Mouse (Mus musculus): Measurements from ENCODE around the gene Fam155a. TPM values are rescaled to one million over a fixed set of nuclear protein-coding genes. Genes with fewer than 3 reads are reported as not detected.

The Fam155a gene
- polyA plus RNA-seq, 1 experiment from 2014 or later = 0.93 TPM

GRCm38 (mm10) chr8:9288015-9288729 is 482.8 kb downstream of the Fam155a start:
- WGBS = 22% methylated on average over 8 of the region's 8 CpGs
- TF ChIP-seq EP300 (optimal IDR thresholded peaks at IDR 0.05) (no peak), CTCF (IDR thresholded peaks at IDR 0.05; ENCODE audit: low read depth) (no peak)
- ATAC-seq (ENCODE audit: low FRiP score, low TSS enrichment) = 0 out of 2 replicates have a peak, but pooled peaks have one; percentile 45
- H3K4me3 ChIP-seq (ENCODE audit: low read depth, low read length) = no peak overlapping the region
- no peak overlapping the region for H3K4me2 ChIP-seq (replicated peaks; ENCODE audit: low read depth)
- no peaks in the 10 kb centered on the region for H3K27me3 ChIP-seq (ENCODE audit: control insufficient read depth, insufficient read depth, low read length)
- H3K9me3 ChIP-seq (ENCODE audit: control insufficient read depth, low read length) = no peaks in the 10 kb centered on the region
- no peak overlapping the region for H3K9ac ChIP-seq (ENCODE audit: low read length)
- H3K27ac ChIP-seq (replicated peaks) = no peak overlapping the region
- H3K36me3 ChIP-seq (ENCODE audit: control insufficient read depth, insufficient read depth, low read length) = no peaks in the 10 kb centered on the region
- no peak for DNase-seq (ENCODE audit: low spot score)
- no peaks in the 10 kb centered on the region for H3K4me1 ChIP-seq (replicated peaks; ENCODE audit: control insufficient read depth, insufficient read depth)

- Histone ChIP-seq H3K4me1 (replicated peaks; ENCODE audit: control insufficient read depth, insufficient read depth) (no peaks in the 10 kb centered on the region), H3K36me3 (ENCODE audit: control insufficient read depth, insufficient read depth, low read length) (no peaks in the 10 kb centered on the region), H3K27ac (replicated peaks) (no peak overlapping the region), H3K9ac (ENCODE audit: low read length) (no peak overlapping the region), H3K4me3 (ENCODE audit: low read depth, low read length) (no peak overlapping the region), H3K9me3 (ENCODE audit: control insufficient read depth, low read length) (no peaks in the 10 kb centered on the region), H3K27me3 (ENCODE audit: control insufficient read depth, insufficient read depth, low read length) (no peaks in the 10 kb centered on the region), H3K4me2 (replicated peaks; ENCODE audit: low read depth) (no peak overlapping the region)
- DNase-seq (ENCODE audit: low spot score) (no peak), ATAC-seq (ENCODE audit: low FRiP score, low TSS enrichment) (no peak)
- WGBS = 64% methylated on average over 8 of the region's 8 CpGs
- TF ChIP-seq CTCF (IDR thresholded peaks at IDR 0.05; ENCODE audit: low read depth) = no peak
- TF ChIP-seq EP300 (optimal IDR thresholded peaks at IDR 0.05) = no peak
Observed at GRCm38 (mm10) chr8:9274117-9274516, 496.8 kb downstream of the Fam155a start.

GRCm38 (mm10) chr8:9264378-9264777 is 506.6 kb downstream of the Fam155a start:
- no peak for DNase-seq (ENCODE audit: low spot score)
- no peaks in the 10 kb centered on the region for H3K9me3 ChIP-seq (ENCODE audit: control insufficient read depth, low read length)
- no peak overlapping the region for H3K4me3 ChIP-seq (ENCODE audit: low read depth, low read length)
- H3K4me1 ChIP-seq (replicated peaks; ENCODE audit: control insufficient read depth, insufficient read depth) = no peaks in the 10 kb centered on the region
- H3K27me3 ChIP-seq (ENCODE audit: control insufficient read depth, insufficient read depth, low read length) = no peaks in the 10 kb centered on the region
- WGBS = 83% methylated on average over 8 of the region's 8 CpGs
- no peaks in the 10 kb centered on the region for H3K36me3 ChIP-seq (ENCODE audit: control insufficient read depth, insufficient read depth, low read length)
- TF ChIP-seq EP300 (optimal IDR thresholded peaks at IDR 0.05) = no peak
- no peak for TF ChIP-seq CTCF (IDR thresholded peaks at IDR 0.05; ENCODE audit: low read depth)
- H3K4me2 ChIP-seq (replicated peaks; ENCODE audit: low read depth) = no peak overlapping the region
- no peak overlapping the region for H3K9ac ChIP-seq (ENCODE audit: low read length)
- H3K27ac ChIP-seq (replicated peaks) = no peak overlapping the region
- ATAC-seq (ENCODE audit: low FRiP score, low TSS enrichment) = no peak

- DNase-seq (ENCODE audit: low spot score) = no peak
- H3K9me3 ChIP-seq (ENCODE audit: control insufficient read depth, low read length) = no peaks in the 10 kb centered on the region
- no peak overlapping the region for H3K4me2 ChIP-seq (replicated peaks; ENCODE audit: low read depth)
- 58% methylated on average over 8 of the region's 8 CpGs for WGBS
- H3K4me1 ChIP-seq (replicated peaks; ENCODE audit: control insufficient read depth, insufficient read depth) = no peaks in the 10 kb centered on the region
- no peaks in the 10 kb centered on the region for H3K36me3 ChIP-seq (ENCODE audit: control insufficient read depth, insufficient read depth, low read length)
- no peak overlapping the region for H3K9ac ChIP-seq (ENCODE audit: low read length)
- no peak overlapping the region for H3K4me3 ChIP-seq (ENCODE audit: low read depth, low read length)
- ATAC-seq (ENCODE audit: low FRiP score, low TSS enrichment) = no peak
- H3K27me3 ChIP-seq (ENCODE audit: control insufficient read depth, insufficient read depth, low read length) = no peaks in the 10 kb centered on the region
- H3K27ac ChIP-seq (replicated peaks) = no peak overlapping the region
- TF ChIP-seq CTCF (IDR thresholded peaks at IDR 0.05; ENCODE audit: low read depth) (no peak), EP300 (optimal IDR thresholded peaks at IDR 0.05) (no peak)
Observed at GRCm38 (mm10) chr8:9261527-9261926, 509.4 kb downstream of the Fam155a start.

GRCm38 (mm10) chr8:9255316-9255715 is 515.6 kb downstream of the Fam155a start:
- no peak overlapping the region for H3K27ac ChIP-seq (replicated peaks)
- no peak overlapping the region for H3K4me3 ChIP-seq (ENCODE audit: low read depth, low read length)
- H3K4me1 ChIP-seq (replicated peaks; ENCODE audit: control insufficient read depth, insufficient read depth) = no peaks in the 10 kb centered on the region
- TF ChIP-seq EP300 (optimal IDR thresholded peaks at IDR 0.05) = no peak
- TF ChIP-seq CTCF (IDR thresholded peaks at IDR 0.05; ENCODE audit: low read depth) = no peak
- DNase-seq (ENCODE audit: low spot score) = no peak
- H3K36me3 ChIP-seq (ENCODE audit: control insufficient read depth, insufficient read depth, low read length) = no peaks in the 10 kb centered on the region
- no peak overlapping the region for H3K4me2 ChIP-seq (replicated peaks; ENCODE audit: low read depth)
- no peak for ATAC-seq (ENCODE audit: low FRiP score, low TSS enrichment)
- H3K27me3 ChIP-seq (ENCODE audit: control insufficient read depth, insufficient read depth, low read length) = no peaks in the 10 kb centered on the region
- no peaks in the 10 kb centered on the region for H3K9me3 ChIP-seq (ENCODE audit: control insufficient read depth, low read length)
- H3K9ac ChIP-seq (ENCODE audit: low read length) = no peak overlapping the region
- 86% methylated on average over 5 of the region's 5 CpGs for WGBS

GRCm38 (mm10) chr8:9252991-9253390 is 518.0 kb downstream of the Fam155a start:
- no peak overlapping the region for H3K27ac ChIP-seq (replicated peaks)
- WGBS = 74% methylated on average over 4 of the region's 4 CpGs
- ATAC-seq (ENCODE audit: low FRiP score, low TSS enrichment) (no peak), DNase-seq (ENCODE audit: low spot score) (no peak)
- no peaks in the 10 kb centered on the region for H3K4me1 ChIP-seq (replicated peaks; ENCODE audit: control insufficient read depth, insufficient read depth)
- H3K9me3 ChIP-seq (ENCODE audit: control insufficient read depth, low read length) = no peaks in the 10 kb centered on the region
- H3K4me3 ChIP-seq (ENCODE audit: low read depth, low read length) = no peak overlapping the region
- no peaks in the 10 kb centered on the region for H3K36me3 ChIP-seq (ENCODE audit: control insufficient read depth, insufficient read depth, low read length)
- no peak overlapping the region for H3K4me2 ChIP-seq (replicated peaks; ENCODE audit: low read depth)
- no peak overlapping the region for H3K9ac ChIP-seq (ENCODE audit: low read length)
- TF ChIP-seq CTCF (IDR thresholded peaks at IDR 0.05; ENCODE audit: low read depth) (no peak), EP300 (optimal IDR thresholded peaks at IDR 0.05) (no peak)
- H3K27me3 ChIP-seq (ENCODE audit: control insufficient read depth, insufficient read depth, low read length) = no peaks in the 10 kb centered on the region

All from stomach, postnatal 0 days (tissue).